Comparison of ENCODE assay signal across 32 mouse cellular contexts in genomic region chr6:86973956-86974355, GRCm38 (mm10). TPM values are rescaled to one million over a fixed set of nuclear protein-coding genes. Genes with fewer than 3 reads are reported as not detected.
DNase-seq lines count a peak whose midpoint lies in the region; ATAC-seq and TF ChIP-seq lines count a peak whose summit lies in the region.
"Had no signal": no experiment of that assay in that cellular context is flagged by ENCODE, and none has a peak within 500 bp of the region (broad histone marks: within the 10 kb centered on the region; RNA-seq: fewer than 3 reads in every experiment).

No protein-coding gene starts in this region.

- no peak overlapping the region for H3K9ac ChIP-seq in forebrain, postnatal 0 days
- H3K9ac ChIP-seq: embryonic facial prominence, embryonic 15.5 days; heart, embryonic 13.5 days; hindbrain, embryonic 14.5 days; liver, embryonic 14.5 days; neural tube, embryonic 15.5 days had no signal

- H3K27ac ChIP-seq in forebrain, postnatal 0 days (ENCODE audit: low read depth, low read length), result no peak overlapping the region
- H3K27ac ChIP-seq: embryonic facial prominence, embryonic 10.5 days; embryonic facial prominence, embryonic 15.5 days; heart, embryonic 13.5 days; hindbrain, embryonic 14.5 days; liver, embryonic 14.5 days; macrophage; neural tube, embryonic 15.5 days had no signal

- WGBS in forebrain, postnatal 0 days, result 92% methylated on average over 4 of the region's 4 CpGs

- H3K27me3 ChIP-seq in forebrain, postnatal 0 days (ENCODE audit: insufficient read depth, low read length), result no peaks in the 10 kb centered on the region
- H3K27me3 ChIP-seq: CH12.LX; embryonic facial prominence, embryonic 15.5 days; heart, embryonic 13.5 days; neural tube, embryonic 15.5 days; Patski had no signal

- no peaks in the 10 kb centered on the region for H3K9me3 ChIP-seq in forebrain, postnatal 0 days (ENCODE audit: low read length)
- H3K9me3 ChIP-seq: embryonic facial prominence, embryonic 10.5 days; embryonic facial prominence, embryonic 15.5 days; heart, embryonic 13.5 days; neural tube, embryonic 15.5 days had no signal

- H3K4me2 ChIP-seq in forebrain, postnatal 0 days (ENCODE audit: low read depth), result no peak overlapping the region
- H3K4me2 ChIP-seq: embryonic facial prominence, embryonic 15.5 days; heart, embryonic 13.5 days; hindbrain, embryonic 14.5 days; neural tube, embryonic 15.5 days had no signal

- peak; percentile 15 for DNase-seq in adrenal gland, adult 8-10 months
- DNase-seq in adrenal gland, postnatal 36 days, result no peak
- peak; percentile 42 for DNase-seq in right cerebral cortex, adult 18-20 months
- DNase-seq in right cerebral cortex, postnatal 36 days (ENCODE audit: low spot score in 2 of 2), result no peak
- peak; percentile 62 for DNase-seq in brain, adult 2 months (ENCODE audit: low read depth, low spot score)
- no peak for DNase-seq in forebrain, postnatal 0 days
- DNase-seq: cerebellum, adult 8-10 months; cerebellum, postnatal 25 days; gastrocnemius, postnatal 14 days; heart, adult 18-20 months; heart, postnatal 10 days; kidney, adult 9 months; kidney, postnatal 10 days; liver; lung, adult 2 months; lung, postnatal 10 days; midbrain, embryonic 14.5 days; right cerebral cortex, postnatal 4 days; thymus, adult 2 months; thymus, postnatal 4 days had no signal

- TF ChIP-seq CTCF in forebrain, postnatal 0 days (IDR thresholded peaks at IDR 0.05; ENCODE audit: low read depth), result no peak

- no peaks in the 10 kb centered on the region for H3K4me1 ChIP-seq in forebrain, postnatal 0 days (ENCODE audit: insufficient read depth)
- H3K4me1 ChIP-seq: embryonic facial prominence, embryonic 10.5 days; embryonic facial prominence, embryonic 15.5 days; neural tube, embryonic 15.5 days had no signal

- H3K36me3 ChIP-seq in forebrain, postnatal 0 days (ENCODE audit: insufficient read depth), result peaks cover 34% of the 10 kb centered on the region

- ATAC-seq in granulocyte monocyte progenitor cell, adult 5-6 weeks (replicated peaks; ENCODE audit: poor library complexity, severe bottlenecking), result no peak
- no peak for ATAC-seq in forebrain, postnatal 0 days
- ATAC-seq: forebrain, embryonic 14.5 days; intestine, postnatal 0 days; Patski had no signal

- no peak overlapping the region for H3K4me3 ChIP-seq in forebrain, postnatal 0 days (ENCODE audit: low read depth, low read length)
- H3K4me3 ChIP-seq: embryonic facial prominence, embryonic 10.5 days; embryonic facial prominence, embryonic 15.5 days; heart, embryonic 13.5 days; neural tube, embryonic 15.5 days had no signal

RNA-seq across cellular contexts. Expression of gene Nfu1, which starts 35.1 kb away (rescaled TPM):
- total RNA-seq in adrenal gland, adult 8-10 months (2022), result 10 to 100 TPM; 75.6 to 95.8 (median 82.6) TPM
- total RNA-seq in adrenal gland, postnatal 36 days (2021), result 10 to 100 TPM; 71.5 to 80.4 TPM
- total RNA-seq in granulocyte monocyte progenitor cell, adult 5-6 weeks (2014; fragmentation: Nextera tagmentation), result 84.0 and 103 TPM in 2 replicates
- 57.8 and 80.8 TPM in 2 replicates for total RNA-seq in granulocyte monocyte progenitor cell, adult 5-6 weeks (2017)
- 167 and 362 TPM in 2 replicates for total RNA-seq in forebrain, postnatal 0 days (2014; rRNA removed)
- polyA plus RNA-seq in forebrain, postnatal 0 days (2015; fragmentation: Nextera tagmentation; extraction: Ambion mirVana), result 146 and 152 TPM in 2 replicates

Comparison
In these comparisons a context has a peak if more than half of its experiments do, and no peak if none do; other contexts are left out.
1. DNase-seq: peak in adrenal gland, adult 8-10 months (single experiment), right cerebral cortex, adult 18-20 months (single experiment) and brain, adult 2 months (single experiment); none in adrenal gland, postnatal 36 days (0 of 2), right cerebral cortex, postnatal 36 days (0 of 2) and forebrain, postnatal 0 days (single experiment).